Mouse (Mus musculus) heart, postnatal 0 days (tissue): ENCODE measurements at regions not wholly inside any gene's neighbourhood (a gene's known extent, or its start where the extent isn't known, plus 50 kb on each side); places are given as distances from the start of the nearest gene placed in this dataset.

Experiments
- ATAC-seq: fragments of 200-750 bp; cut with Nextera tagmentation; 2 replicates; pipeline ENCODE4 v1.8.0; 2017; ENCODE audit warnings: low read depth, moderate number of reproducible peaks, moderate library complexity; ENCODE audit not compliant: insufficient read depth
- DNase-seq: peaks from one replicate; pipeline ENCODE4 v3.0.0-alpha.2; 2016; ENCODE audit warnings: low spot score
- H3K27ac ChIP-seq: fragments of 300-500 bp; sonication (generic); 2 replicates; pipeline ENCODE4 v1.5.1; 2014; ENCODE audit warnings: low read depth, mild to moderate bottlenecking
- H3K27me3 ChIP-seq: fragments of 300-500 bp; sonication (generic); 2 replicates; pipeline ENCODE4 v1.6.1; 2014; ENCODE audit warnings: low read length, mixed read lengths; ENCODE audit not compliant: control insufficient read depth, insufficient read depth
- H3K36me3 ChIP-seq: fragments of 300-500 bp; sonication (generic); replicated peaks from 2 replicates; pipeline ENCODE4 v1.6.1; 2014; ENCODE audit warnings: low read length, mixed read lengths; ENCODE audit not compliant: control insufficient read depth, insufficient read depth
- H3K4me1 ChIP-seq: fragments of 300-500 bp; sonication (generic); 2 replicates; pipeline ENCODE4 v1.6.1; 2014; ENCODE audit warnings: antibody characterized with exemption; ENCODE audit not compliant: control insufficient read depth, insufficient read depth
- H3K4me2 ChIP-seq: fragments of 300-500 bp; sonication (generic); 2 replicates; pipeline ENCODE4 v1.6.1; 2014; ENCODE audit warnings: low read depth, mild to moderate bottlenecking, low read length, moderate library complexity
- H3K4me3 ChIP-seq: fragments of 300-500 bp; sonication (generic); 2 replicates; pipeline ENCODE4 v1.5.1; 2014; ENCODE audit warnings: low read depth, low read length
- H3K9ac ChIP-seq: fragments of 300-500 bp; sonication (generic); replicated peaks from 2 replicates; pipeline ENCODE4 v1.6.1; 2014; ENCODE audit warnings: low read depth, low read length, mixed read lengths
- H3K9me3 ChIP-seq: fragments of 300-500 bp; sonication (generic); replicated peaks from 2 replicates; pipeline ENCODE4 v1.6.1; 2016; ENCODE audit warnings: low read length; ENCODE audit not compliant: control insufficient read depth
- CTCF ChIP-seq: IDR thresholded peaks from 2 replicates; pipeline ENCODE4 v1.5.1; 2016; ENCODE audit warnings: antibody characterized with exemption, control low read depth, low read depth
- EP300 ChIP-seq: IDR thresholded peaks from 2 replicates; pipeline ENCODE4 v1.6.1; 2016; ENCODE audit warnings: antibody characterized with exemption, low read depth
- WGBS: fragments of 180-500 bp; shearing (Covaris S2); extraction: QIAGEN DNeasy Blood & Tissue Kit; methylation state at CpG from one replicate; pipeline ENCODE4 v1.1.7; 2014; 5-methylcytosine and 5-hydroxymethylcytosine counted together

DNA sequence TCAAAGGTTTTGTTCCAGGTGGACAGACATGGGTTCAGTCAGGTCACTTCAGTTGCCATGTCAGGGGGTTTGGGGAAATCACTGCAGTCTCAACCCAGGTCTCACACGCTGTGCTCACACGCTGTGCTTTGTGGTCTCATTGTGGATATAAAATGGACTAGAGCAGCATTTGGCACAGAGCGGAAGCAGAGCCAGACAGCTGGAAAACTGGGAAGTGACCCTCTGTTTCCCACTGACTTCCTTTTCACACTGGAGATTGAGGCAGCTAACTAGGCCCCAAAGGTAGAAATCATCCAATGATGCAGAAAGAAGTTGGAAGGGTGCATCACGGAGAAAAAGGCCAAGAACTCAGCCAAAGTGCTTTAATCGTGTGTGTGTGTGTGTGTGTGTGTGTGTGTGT is 1452.6 kb upstream of the Gm6569 start:
- Histone ChIP-seq H3K9ac (no peak overlapping the region), H3K9me3 (no peaks in the 10 kb centered on the region), H3K36me3 (no peaks in the 10 kb centered on the region), H3K4me2 (no peak overlapping the region), H3K27ac (no peak overlapping the region), H3K27me3 (no peaks in the 10 kb centered on the region), H3K4me3 (no peak overlapping the region), H3K4me1 (no peaks in the 10 kb centered on the region)
- WGBS: 80% methylated on average over 5 of the region's 5 CpGs
- DNase-seq: no peak
- no peak for TF ChIP-seq CTCF
- TF ChIP-seq EP300: no peak
- no peak for ATAC-seq

- Histone ChIP-seq H3K27ac (no peak overlapping the region), H3K36me3 (no peaks in the 10 kb centered on the region), H3K4me2 (no peak overlapping the region), H3K9ac (no peak overlapping the region), H3K4me3 (no peak overlapping the region), H3K27me3 (no peaks in the 10 kb centered on the region), H3K4me1 (no peaks in the 10 kb centered on the region), H3K9me3 (no peaks in the 10 kb centered on the region)
- 79% methylated on average over 6 of the region's 6 CpGs for WGBS
- TF ChIP-seq CTCF (no peak), EP300 (no peak)
- DNase-seq (no peak), ATAC-seq (no peak)
Observed at GRCm38 (mm10) chr15:72382521-72382920, 1451.8 kb upstream of the Gm6569 start.

DNA sequence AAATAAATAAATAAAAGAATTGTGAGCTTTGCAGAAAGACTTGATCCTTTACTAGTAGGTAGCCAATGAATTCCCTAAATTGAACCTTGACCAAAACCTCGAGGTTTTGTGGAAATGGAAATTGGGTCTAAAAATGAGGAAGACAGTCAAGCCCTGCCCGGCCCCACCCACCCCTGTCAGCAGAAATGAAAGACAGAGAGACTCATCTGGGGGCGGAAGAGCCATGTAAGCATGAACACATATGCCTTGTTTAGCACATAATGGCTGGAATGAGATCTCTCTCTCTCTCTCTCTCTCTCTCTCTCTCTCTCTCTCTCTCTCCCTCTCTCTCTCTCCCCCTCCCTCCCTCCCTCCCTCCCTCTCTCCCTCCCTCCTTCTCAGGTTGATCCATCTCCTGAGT is 1451.3 kb upstream of the Gm6569 start:
- H3K4me3 ChIP-seq: no peak overlapping the region

DNA sequence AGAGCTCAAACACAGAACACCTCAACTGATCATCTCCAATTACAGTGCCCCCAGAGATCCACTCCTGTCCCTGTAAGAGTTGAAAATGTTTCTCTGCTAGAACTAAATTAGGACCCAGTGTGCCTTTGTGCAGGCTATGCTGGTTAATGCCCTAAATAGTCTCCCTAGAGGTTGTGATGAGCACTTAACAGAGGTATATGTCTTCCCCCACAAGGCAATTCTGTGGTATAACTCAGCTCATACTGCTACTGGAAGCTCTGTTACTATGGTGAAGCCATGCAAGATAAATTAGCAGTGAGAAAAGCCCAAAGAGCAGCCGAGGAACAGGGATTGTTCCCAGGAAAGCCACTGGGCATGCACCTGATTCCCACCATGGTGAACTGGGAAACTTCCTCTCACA is 1450.9 kb upstream of the Gm6569 start:
- H3K27ac ChIP-seq: no peak overlapping the region
- no peaks in the 10 kb centered on the region for H3K4me1 ChIP-seq
- no peaks in the 10 kb centered on the region for H3K9me3 ChIP-seq
- H3K27me3 ChIP-seq: no peaks in the 10 kb centered on the region
- no peaks in the 10 kb centered on the region for H3K36me3 ChIP-seq
- TF ChIP-seq EP300 (no peak), CTCF (no peak)
- H3K4me3 ChIP-seq: no peak overlapping the region
- DNase-seq (no peak), ATAC-seq (no peak)
- H3K4me2 ChIP-seq: no peak overlapping the region
- 55% methylated on average over 1 of the region's 1 CpGs for WGBS
- no peak overlapping the region for H3K9ac ChIP-seq

More for the DNA sequence above, 1451.3 kb upstream of the Gm6569 start:
- no peak overlapping the region for H3K9ac ChIP-seq
- H3K4me1 ChIP-seq: no peaks in the 10 kb centered on the region
- H3K27me3 ChIP-seq: no peaks in the 10 kb centered on the region
- no peaks in the 10 kb centered on the region for H3K36me3 ChIP-seq
- no peak overlapping the region for H3K27ac ChIP-seq
- DNase-seq (no peak), ATAC-seq (no peak)
- 54% methylated on average over 3 of the region's 3 CpGs for whole genome bisulfite sequencing
- TF ChIP-seq CTCF: no peak
- TF ChIP-seq EP300: no peak
- no peak overlapping the region for H3K4me2 ChIP-seq
- no peaks in the 10 kb centered on the region for H3K9me3 ChIP-seq

- H3K4me2 ChIP-seq: no peak overlapping the region
- no peak overlapping the region for H3K9ac ChIP-seq
- no peaks in the 10 kb centered on the region for H3K36me3 ChIP-seq
- ATAC-seq (no peak), DNase-seq (no peak)
- no peak overlapping the region for H3K27ac ChIP-seq
- no peak overlapping the region for H3K4me3 ChIP-seq
- no peaks in the 10 kb centered on the region for H3K27me3 ChIP-seq
- no peaks in the 10 kb centered on the region for H3K4me1 ChIP-seq
- WGBS: 58% methylated on average over 2 of the region's 2 CpGs
- H3K9me3 ChIP-seq: no peaks in the 10 kb centered on the region
- TF ChIP-seq CTCF (no peak), EP300 (no peak)
Observed at GRCm38 (mm10) chr15:72393226-72393625, 1441.1 kb upstream of the Gm6569 start.

DNA sequence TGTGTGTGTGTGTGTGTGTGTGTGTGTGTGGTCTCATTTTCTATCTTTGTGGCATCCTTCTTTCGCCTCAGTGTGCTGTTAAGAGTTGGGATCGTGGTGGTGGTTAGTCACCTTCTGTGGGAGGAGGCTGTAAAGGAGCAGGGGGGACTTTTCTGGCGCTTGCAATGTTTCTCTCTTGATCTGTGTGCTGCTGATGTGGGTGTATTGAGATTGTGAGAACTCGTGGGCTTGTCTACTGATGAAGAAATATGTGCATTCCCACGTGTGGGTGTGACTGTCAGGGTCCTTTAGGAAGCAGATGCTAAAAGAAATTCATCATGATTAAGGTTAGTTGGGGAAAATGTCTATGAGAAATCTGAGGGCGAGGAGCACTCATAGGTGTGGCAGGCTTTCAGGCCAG is 1422.4 kb upstream of the Gm6569 start:
- WGBS: 62% methylated on average over 6 of the region's 6 CpGs
- TF ChIP-seq CTCF (no peak), EP300 (no peak)
- no peak overlapping the region for H3K4me3 ChIP-seq
- no peaks in the 10 kb centered on the region for H3K9me3 ChIP-seq
- H3K4me1 ChIP-seq: no peaks in the 10 kb centered on the region
- no peak overlapping the region for H3K27ac ChIP-seq
- no peak overlapping the region for H3K9ac ChIP-seq
- ATAC-seq: no peak
- no peak overlapping the region for H3K4me2 ChIP-seq
- no peaks in the 10 kb centered on the region for H3K27me3 ChIP-seq
- DNase-seq: no peak
- no peaks in the 10 kb centered on the region for H3K36me3 ChIP-seq
